Mouse (Mus musculus): ENCODE results near the gene Plxdc1. TPM values are rescaled to one million over a fixed set of nuclear protein-coding genes. Genes with fewer than 3 reads are reported as not detected.

The Plxdc1 gene
- polyA plus RNA-seq, 1 experiment from 2014 or later, result 0.40 TPM

DNA sequence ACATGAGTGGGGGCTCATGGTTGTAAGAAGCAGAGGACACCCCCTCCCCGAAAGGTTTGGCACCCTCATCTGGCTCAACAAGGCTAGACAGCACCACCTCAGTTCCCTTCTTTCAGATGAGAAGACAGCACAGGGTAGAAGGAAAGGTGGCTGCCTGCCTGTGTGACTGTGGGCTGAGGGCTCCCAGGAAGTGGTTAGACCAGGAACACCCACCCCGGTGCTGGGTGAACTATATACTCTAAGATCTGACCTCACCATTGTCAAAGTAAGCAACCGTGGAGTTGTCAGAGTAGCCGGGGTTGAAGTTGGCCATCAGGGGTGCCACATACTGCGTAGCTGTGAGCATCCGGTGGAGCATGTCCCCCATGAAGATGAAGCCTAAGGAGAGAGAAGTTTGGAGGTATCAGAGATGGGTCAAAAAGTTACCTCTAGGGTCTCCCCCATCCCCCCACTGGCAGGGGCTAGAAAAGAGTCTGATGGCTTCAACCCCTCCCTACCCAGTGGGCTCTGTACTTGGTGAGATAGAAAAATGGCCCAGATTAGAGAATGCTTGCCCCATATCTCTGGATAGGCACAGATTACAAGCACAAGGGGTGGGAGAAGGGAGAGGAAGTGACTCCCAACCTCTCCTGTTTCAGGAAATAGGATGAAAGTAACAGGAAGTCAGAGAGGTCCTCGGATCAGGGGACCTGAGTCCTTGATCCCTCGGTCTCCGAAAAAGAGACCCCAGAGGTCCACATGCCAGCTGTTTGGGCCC, 30.9 kb downstream of the Plxdc1 start:
- TF ChIP-seq CTCF (IDR thresholded peaks at IDR 0.05; ENCODE audit: low read depth), result no peak
- Histone ChIP-seq H3K4me3 (ENCODE audit: low read depth, low read length) (no peak overlapping the region), H3K36me3 (ENCODE audit: control insufficient read depth, insufficient read depth, low read length) (no peaks in the 10 kb centered on the region), H3K4me2 (replicated peaks; ENCODE audit: low read depth) (no peak overlapping the region), H3K9ac (ENCODE audit: low read length) (no peak overlapping the region), H3K9me3 (ENCODE audit: control insufficient read depth, low read length) (no peaks in the 10 kb centered on the region), H3K27ac (replicated peaks) (no peak overlapping the region), H3K27me3 (ENCODE audit: control insufficient read depth, insufficient read depth, low read length) (no peaks in the 10 kb centered on the region), H3K4me1 (replicated peaks; ENCODE audit: control insufficient read depth, insufficient read depth) (no peaks in the 10 kb centered on the region)
- 84% methylated on average over 9 of the region's 9 CpGs for WGBS
- ATAC-seq (ENCODE audit: low FRiP score, low TSS enrichment), result no peak
- DNase-seq (ENCODE audit: low spot score), result no peak

DNA sequence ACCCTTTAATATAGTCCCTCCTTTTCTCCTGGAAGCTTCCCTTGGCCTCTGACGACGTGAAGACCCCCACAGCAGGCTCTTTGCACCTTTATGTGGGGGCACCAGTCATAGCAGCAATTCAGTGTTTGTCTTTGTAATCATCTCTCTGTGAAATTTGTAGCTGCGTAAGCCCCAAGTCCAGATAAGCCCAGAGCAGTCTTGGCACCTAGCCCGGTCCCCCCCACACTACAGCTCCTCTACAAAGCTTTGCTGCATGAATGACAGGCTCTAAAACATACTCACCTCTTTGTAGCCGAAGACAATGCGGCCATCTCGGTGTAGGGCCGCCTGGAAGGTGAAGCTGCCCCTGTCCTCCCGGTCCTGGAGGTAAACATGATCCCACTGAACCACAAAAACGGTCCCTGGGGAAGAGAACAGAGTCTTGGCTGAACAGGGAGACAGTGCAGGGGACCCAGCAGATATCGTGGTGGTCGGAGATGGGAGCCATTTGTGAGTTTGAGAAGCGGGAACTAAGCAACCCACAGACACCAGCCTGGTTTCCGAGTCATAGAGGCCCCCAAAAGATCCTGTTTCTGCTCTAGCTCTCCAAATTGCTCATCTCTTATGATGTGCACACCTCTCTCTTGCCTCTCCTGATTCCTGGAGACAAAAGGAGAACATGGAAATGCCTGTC, 31.6 kb downstream of the Plxdc1 start:
- Histone ChIP-seq H3K9me3 (ENCODE audit: control insufficient read depth, low read length) (no peaks in the 10 kb centered on the region), H3K4me3 (ENCODE audit: low read depth, low read length) (no peak overlapping the region), H3K4me2 (replicated peaks; ENCODE audit: low read depth) (no peak overlapping the region), H3K36me3 (ENCODE audit: control insufficient read depth, insufficient read depth, low read length) (no peaks in the 10 kb centered on the region), H3K4me1 (replicated peaks; ENCODE audit: control insufficient read depth, insufficient read depth) (no peaks in the 10 kb centered on the region), H3K27me3 (ENCODE audit: control insufficient read depth, insufficient read depth, low read length) (no peaks in the 10 kb centered on the region), H3K9ac (ENCODE audit: low read length) (no peak overlapping the region), H3K27ac (replicated peaks) (no peak overlapping the region)
- DNase-seq (ENCODE audit: low spot score), result peak; percentile 47
- ATAC-seq (ENCODE audit: low FRiP score, low TSS enrichment), result no peak
- 43% methylated on average over 14 of the region's 14 CpGs for WGBS
- no peak for TF ChIP-seq EP300 (optimal IDR thresholded peaks at IDR 0.05)
- TF ChIP-seq CTCF (IDR thresholded peaks at IDR 0.05; ENCODE audit: low read depth), result no peak

GRCm38 (mm10) chr11:97953939-97954275, 32.3 kb downstream of the Plxdc1 start:
- Histone ChIP-seq H3K4me2 (replicated peaks; ENCODE audit: low read depth) (no peak overlapping the region), H3K4me1 (replicated peaks; ENCODE audit: control insufficient read depth, insufficient read depth) (no peaks in the 10 kb centered on the region), H3K27ac (replicated peaks) (no peak overlapping the region), H3K9ac (ENCODE audit: low read length) (no peak overlapping the region), H3K4me3 (ENCODE audit: low read depth, low read length) (no peak overlapping the region), H3K27me3 (ENCODE audit: control insufficient read depth, insufficient read depth, low read length) (no peaks in the 10 kb centered on the region), H3K36me3 (ENCODE audit: control insufficient read depth, insufficient read depth, low read length) (no peaks in the 10 kb centered on the region), H3K9me3 (ENCODE audit: control insufficient read depth, low read length) (no peaks in the 10 kb centered on the region)
- no peak for ATAC-seq (ENCODE audit: low FRiP score, low TSS enrichment)
- TF ChIP-seq EP300 (optimal IDR thresholded peaks at IDR 0.05) (no peak), CTCF (IDR thresholded peaks at IDR 0.05; ENCODE audit: low read depth) (no peak)
- 93% methylated on average over 6 of the region's 6 CpGs for WGBS
- DNase-seq (ENCODE audit: low spot score), result no peak

DNA sequence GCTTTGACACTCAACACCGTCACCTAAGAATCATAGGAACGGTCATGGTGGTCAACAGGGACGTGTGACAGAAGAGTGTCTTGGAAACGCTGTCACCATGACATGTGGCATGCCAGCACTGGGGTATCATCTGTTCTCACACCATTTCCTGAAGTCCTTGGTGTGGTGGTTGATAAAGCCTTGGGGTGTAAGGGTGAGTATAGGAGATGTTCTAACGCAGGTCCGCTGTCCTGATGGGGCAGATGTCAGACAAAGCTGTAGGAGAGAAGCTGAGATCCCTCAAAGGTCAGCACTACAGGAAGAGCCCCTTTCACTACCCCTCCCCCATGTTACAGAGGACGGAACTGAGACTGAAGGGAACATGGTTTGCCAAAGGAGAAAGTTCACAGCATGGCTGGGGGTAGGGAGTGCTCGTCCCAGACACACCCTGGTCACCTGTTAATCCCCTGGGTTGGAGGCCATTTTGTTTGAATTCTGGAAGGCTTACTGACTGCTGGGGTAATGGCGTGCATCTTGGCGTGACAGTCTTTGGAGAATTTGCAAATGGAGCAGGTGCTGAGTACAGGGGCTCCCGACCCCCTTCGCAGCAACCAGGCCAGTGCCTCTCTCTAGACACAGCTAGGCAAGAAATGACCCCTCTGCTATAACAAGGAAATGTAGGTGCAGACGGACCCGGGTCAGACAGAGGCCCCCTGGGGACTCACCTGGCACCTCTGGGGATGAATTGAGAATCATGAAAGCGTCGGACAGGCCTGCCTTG, 32.9 kb downstream of the Plxdc1 start:
- ATAC-seq (ENCODE audit: low FRiP score, low TSS enrichment), result no peak
- TF ChIP-seq EP300 (optimal IDR thresholded peaks at IDR 0.05) (no peak), CTCF (IDR thresholded peaks at IDR 0.05; ENCODE audit: low read depth) (no peak)
- H3K4me2 ChIP-seq (replicated peaks; ENCODE audit: low read depth), result no peak overlapping the region
- no peak overlapping the region for H3K27ac ChIP-seq (replicated peaks)
- no peaks in the 10 kb centered on the region for H3K27me3 ChIP-seq (ENCODE audit: control insufficient read depth, insufficient read depth, low read length)
- no peaks in the 10 kb centered on the region for H3K4me1 ChIP-seq (replicated peaks; ENCODE audit: control insufficient read depth, insufficient read depth)
- 83% methylated on average over 16 of the region's 16 CpGs for WGBS
- no peak for DNase-seq (ENCODE audit: low spot score)
- no peak overlapping the region for H3K9ac ChIP-seq (ENCODE audit: low read length)
- no peaks in the 10 kb centered on the region for H3K36me3 ChIP-seq (ENCODE audit: control insufficient read depth, insufficient read depth, low read length)
- H3K9me3 ChIP-seq (ENCODE audit: control insufficient read depth, low read length), result no peaks in the 10 kb centered on the region
- no peak overlapping the region for H3K4me3 ChIP-seq (ENCODE audit: low read depth, low read length)

- Histone ChIP-seq H3K36me3 (ENCODE audit: control insufficient read depth, insufficient read depth, low read length) (no peaks in the 10 kb centered on the region), H3K9me3 (ENCODE audit: control insufficient read depth, low read length) (no peaks in the 10 kb centered on the region), H3K27ac (replicated peaks) (no peak overlapping the region), H3K9ac (ENCODE audit: low read length) (no peak overlapping the region), H3K4me3 (ENCODE audit: low read depth, low read length) (no peak overlapping the region), H3K4me2 (replicated peaks; ENCODE audit: low read depth) (no peak overlapping the region), H3K27me3 (ENCODE audit: control insufficient read depth, insufficient read depth, low read length) (no peaks in the 10 kb centered on the region), H3K4me1 (replicated peaks; ENCODE audit: control insufficient read depth, insufficient read depth) (no peaks in the 10 kb centered on the region)
- WGBS, result 87% methylated on average over 1 of the region's 1 CpGs
- DNase-seq (ENCODE audit: low spot score), result no peak
- TF ChIP-seq CTCF (IDR thresholded peaks at IDR 0.05; ENCODE audit: low read depth) (no peak), EP300 (optimal IDR thresholded peaks at IDR 0.05) (no peak)
- no peak for ATAC-seq (ENCODE audit: low FRiP score, low TSS enrichment)
Measured at GRCm38 (mm10) chr11:97952367-97953006, 33.8 kb downstream of the Plxdc1 start.

Data from stomach, postnatal 0 days (tissue).